Mouse (Mus musculus): Measurements from ENCODE around the gene Ugt3a1. TPM values are rescaled to one million over a fixed set of nuclear protein-coding genes. Genes with fewer than 3 reads are reported as not detected.

Gene Ugt3a1
- not detected for polyA plus RNA-seq (2017; shearing (Covaris generic))

DNA sequence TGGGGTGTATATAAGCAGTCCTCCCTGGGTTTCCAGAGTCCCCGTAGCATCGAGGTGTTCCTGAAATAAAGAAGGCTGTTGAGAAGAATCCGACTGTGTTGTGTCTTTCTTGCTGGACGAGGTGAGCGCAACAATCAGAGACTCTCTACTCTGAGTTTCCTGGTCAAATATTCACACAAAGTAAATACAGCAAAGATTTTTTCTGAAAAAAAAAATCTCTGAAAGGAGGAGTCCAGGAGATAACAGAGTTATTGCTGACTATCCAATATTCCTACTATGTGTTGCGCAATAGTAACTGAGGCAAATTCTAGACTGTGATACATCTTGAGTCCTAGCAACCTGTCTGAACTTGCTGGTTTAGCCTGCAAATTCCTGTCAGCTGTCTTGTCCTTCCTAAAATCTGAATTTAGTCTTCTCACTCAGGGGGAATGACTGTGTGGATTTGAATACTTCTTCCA is at the start of gene Ugt3a1:
Gene Ugt3a1, plus strand, starts transcription at position 51 of the 458 bp plus-strand sequence.

DNA sequence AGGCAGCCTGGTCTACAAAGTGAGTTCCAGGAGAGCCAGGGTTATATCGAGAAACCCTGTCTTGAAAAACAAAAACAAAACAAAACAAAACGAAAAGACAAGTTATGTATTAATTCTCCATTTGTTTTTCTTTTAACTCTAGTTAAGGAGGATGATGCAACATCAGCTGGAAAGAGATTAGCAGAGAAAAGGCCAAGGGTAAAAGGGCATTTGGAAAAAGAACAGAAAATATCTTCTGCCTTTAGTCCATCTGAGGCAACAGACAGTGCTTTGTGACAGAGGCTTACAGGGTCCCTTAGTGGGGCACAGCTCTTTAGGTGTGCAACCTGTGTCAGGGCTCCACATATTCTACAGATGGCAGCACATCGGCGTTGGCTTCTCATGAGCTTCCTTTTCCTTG is 58.7 kb downstream of the Ugt3a1 start, which contains the start of gene Ugt3a2:
Gene Ugt3a2, plus strand, starts transcription at position 210 of the 400 bp plus-strand sequence.

Other genes with a start within 250 kb of the Ugt3a1 start
- gene Nadk2, start 205.6 kb upstream of the Ugt3a1 start, polyA plus RNA-seq (2017; shearing (Covaris generic)) = 25.9 TPM
- gene Lmbrd2, start 136.3 kb upstream of the Ugt3a1 start, polyA plus RNA-seq (2017; shearing (Covaris generic)) = 4.0 TPM
- gene Skp2, start 121.5 kb upstream of the Ugt3a1 start, polyA plus RNA-seq (2017; shearing (Covaris generic)) = 2.4 TPM
- not detected for gene Ugt3a2, start 58.7 kb downstream of the Ugt3a1 start, polyA plus RNA-seq (2017; shearing (Covaris generic))
- 2.0 TPM for gene Capsl, start 159.1 kb downstream of the Ugt3a1 start, polyA plus RNA-seq (2017; shearing (Covaris generic))